Mouse (Mus musculus) adrenal gland (tissue): ENCODE data around the gene Dtnbp1.

Experiments
- intact Hi-C: fragments of 180-260 bp; cut with DNase I; formaldehyde crosslinking; loops from one replicate; pipeline ENCODE4 v1.15.1; 2025
- long read RNA-seq, 2 experiments: library from polyadenylated mRNA; unstranded; transcript quantifications; one replicate each; pipeline ENCODE4 v2.0.0; 2020; ENCODE audit warnings: borderline replicate concordance in 1 of 2; ENCODE audit not compliant: insufficient replicate concordance in 1 of 2

Gene Dtnbp1
- long read RNA-seq, experiment 1, transcript Dtnbp1-201 (10 exons, 1,362 nt) = major isoform, 8 of 14 reads
- long read RNA-seq, experiment 1, partial matches to known transcripts = 0 of 14 reads
- long read RNA-seq, experiment 1, other reads (novel, unspliced or antisense) = 4 of 14 reads
- long read RNA-seq, experiment 2, transcript Dtnbp1-201 (10 exons, 1,362 nt) = major isoform, 26 of 31 reads
- long read RNA-seq, experiment 2, partial matches to known transcripts = 1 of 31 reads
- long read RNA-seq, experiment 2, other reads (novel, unspliced or antisense) = 3 of 31 reads

DNA sequence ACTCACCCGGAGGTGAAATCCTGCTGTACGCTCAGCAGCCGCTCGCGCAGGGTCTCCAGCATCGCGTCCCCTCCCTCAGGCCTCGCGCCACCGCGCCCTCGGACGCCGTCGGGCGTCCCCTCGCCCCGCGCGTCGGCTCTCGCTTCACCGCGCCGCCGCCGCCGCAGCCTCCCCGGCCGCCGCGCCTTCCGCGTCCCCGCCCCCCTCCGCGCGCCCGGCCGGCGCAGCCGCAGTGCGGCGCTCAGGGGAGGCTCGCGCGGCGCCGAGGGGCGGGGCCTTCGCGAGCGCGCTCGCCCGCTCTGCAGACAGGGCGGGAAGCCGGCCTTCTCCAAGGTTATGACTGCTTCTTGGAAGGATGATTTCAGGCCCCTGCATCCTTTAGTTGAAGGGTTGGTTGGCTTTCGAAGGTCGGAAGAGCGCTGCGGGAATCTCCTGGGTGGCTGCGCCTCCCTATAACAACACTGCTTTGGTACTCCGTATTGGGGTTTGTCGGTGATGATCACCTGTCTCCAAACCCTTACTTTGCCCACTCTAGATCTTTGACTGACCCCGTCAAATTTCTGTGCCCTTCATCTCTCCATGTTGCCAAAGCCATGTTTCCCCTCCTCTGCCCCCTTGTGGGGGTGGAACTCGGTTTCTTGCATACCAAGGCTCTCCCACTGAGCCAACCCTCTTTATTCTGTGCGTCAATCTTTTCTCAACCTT lies at the start of gene Dtnbp1:
Gene Dtnbp1, minus strand, starts transcription at position 237 of the 705 bp plus-strand sequence.
- intact Hi-C loops = no loop called here

- intact Hi-C loops = no loop called here
Measured at GRCm38 (mm10) chr13:45049261-45050020, 47.5 kb upstream of the Dtnbp1 start.

DNA sequence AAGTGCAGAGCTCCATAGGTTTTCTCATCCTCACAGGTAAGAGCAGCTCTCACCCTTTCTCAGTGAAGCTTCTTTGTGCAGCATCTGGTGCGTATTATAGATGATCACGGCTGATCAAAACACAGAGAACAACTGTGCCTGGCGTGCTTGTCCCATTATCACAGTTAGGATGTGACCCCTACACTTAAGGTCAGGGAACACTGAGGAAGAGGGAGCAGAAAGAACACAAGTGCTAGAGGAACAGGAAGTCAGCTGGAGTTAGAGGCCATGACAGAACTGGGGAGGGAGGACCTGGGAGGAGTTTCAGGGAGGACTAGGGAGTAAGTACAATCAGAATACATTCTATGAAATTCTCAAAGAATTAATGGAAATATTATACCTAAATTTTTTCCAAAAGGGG lies 41.5 kb upstream of the Dtnbp1 start:
- intact Hi-C loops = no loop called here

DNA sequence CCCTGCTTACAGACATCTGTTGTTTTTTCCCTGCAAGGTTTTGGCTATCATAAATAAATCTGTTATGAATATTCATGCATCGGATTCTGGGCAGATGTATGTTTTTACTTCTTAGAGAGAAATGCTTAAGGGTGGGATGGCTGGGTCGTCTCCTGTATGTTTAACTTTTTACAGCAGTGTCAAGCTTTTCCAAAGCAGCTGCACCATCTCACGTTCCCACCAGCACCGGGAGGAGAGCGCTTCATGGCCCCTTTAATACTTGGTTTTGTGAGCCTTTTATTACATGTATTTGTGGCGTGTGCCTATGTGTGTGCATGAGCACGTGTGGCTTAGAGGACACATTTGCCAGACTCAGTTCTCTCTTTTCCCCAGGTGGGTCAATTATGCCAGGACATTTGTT lies 38.8 kb upstream of the Dtnbp1 start:
- intact Hi-C loops = no loop called here

DNA sequence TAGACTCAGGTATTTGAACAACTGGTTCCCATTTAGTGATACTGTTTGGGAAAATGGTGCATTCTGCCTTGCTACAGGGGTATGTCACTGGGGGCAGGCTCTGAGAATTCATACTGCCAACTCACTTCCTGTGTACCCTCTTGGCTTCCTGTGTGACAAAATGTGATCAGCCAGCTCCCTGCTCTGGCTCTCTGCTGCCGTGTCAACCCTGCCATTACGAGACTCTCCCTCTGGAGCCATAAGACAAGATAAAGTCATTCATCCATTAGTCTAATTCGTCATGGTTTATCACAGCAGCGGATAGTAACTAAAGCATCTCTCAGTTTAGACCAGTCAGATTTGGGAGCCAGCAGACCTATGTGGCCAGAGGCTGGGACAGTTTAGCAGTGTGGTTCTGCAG lies 38.2 kb upstream of the Dtnbp1 start:
- intact Hi-C loops = no loop called here

- intact Hi-C loops = no loop called here
Measured at GRCm38 (mm10) chr13:45036417-45036816, 34.5 kb upstream of the Dtnbp1 start.

DNA sequence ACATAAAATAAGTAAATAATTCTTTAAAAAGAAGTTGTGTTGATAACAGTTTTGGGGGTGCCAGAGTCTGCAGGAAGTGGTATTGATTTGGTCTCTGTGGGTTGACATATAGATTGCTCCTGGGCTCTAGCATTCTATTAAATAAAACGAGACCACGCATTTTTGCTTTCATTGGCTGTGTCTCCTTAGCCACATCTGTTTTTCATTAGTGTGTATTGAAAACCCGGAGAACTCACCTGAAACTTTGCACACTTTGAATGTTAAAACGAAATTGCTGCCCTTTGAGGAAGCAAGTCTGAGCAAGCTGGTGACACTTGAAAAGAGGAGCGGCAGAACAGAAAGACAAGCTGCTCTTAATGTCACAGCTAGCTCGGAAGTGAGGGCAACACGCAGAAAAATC lies 32.8 kb upstream of the Dtnbp1 start:
- intact Hi-C loops = loop anchor here (5.0 kb wide), 2 partner anchors 113 to 358 kb away; no protein-coding TSS in a partner anchor

DNA sequence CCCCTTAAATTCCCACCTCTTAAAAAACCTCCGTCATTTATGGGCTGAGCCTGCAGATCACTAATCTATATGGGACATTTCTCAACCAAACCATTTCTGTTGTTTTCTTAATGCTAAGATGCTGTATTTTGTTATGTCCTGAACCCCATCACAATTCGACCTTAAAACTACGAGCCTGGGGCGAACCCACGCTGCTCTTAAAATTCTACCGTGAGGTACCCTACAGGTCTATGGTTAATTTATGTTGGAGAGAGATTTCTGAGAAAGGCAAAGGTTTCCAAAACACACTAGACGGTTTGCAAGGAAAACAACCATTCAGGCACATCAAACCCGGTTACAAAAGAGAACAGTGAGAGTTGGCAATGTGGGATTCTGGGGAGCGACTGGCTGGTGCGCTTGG lies 31.4 kb upstream of the Dtnbp1 start:
- intact Hi-C loops = loop anchor here (2.0 to 5.0 kb wide), 3 partner anchors 114 to 409 kb away; no protein-coding TSS in a partner anchor

DNA sequence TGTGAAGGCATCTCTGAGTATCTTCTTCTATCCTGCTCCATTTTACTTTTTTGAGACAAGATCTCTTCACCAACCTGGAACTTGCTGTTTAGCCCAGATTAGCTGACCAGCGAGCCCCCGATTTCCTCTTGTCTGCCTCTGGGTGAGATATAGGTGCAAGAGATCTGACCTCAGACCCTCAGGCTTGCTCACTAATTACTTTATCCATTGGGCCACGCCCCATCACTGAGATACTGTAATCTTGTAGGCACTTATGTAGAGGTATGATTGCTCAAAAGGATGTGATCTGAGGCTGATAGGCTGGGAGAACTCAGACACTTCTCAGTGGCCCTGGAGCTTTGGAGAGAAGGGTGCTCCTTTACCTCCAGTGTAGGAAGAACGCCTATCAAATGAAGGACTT lies 30.5 kb upstream of the Dtnbp1 start:
- intact Hi-C loops = loop anchor here (2.0 to 5.0 kb wide), 3 partner anchors 115 to 410 kb away; no protein-coding TSS in a partner anchor

DNA sequence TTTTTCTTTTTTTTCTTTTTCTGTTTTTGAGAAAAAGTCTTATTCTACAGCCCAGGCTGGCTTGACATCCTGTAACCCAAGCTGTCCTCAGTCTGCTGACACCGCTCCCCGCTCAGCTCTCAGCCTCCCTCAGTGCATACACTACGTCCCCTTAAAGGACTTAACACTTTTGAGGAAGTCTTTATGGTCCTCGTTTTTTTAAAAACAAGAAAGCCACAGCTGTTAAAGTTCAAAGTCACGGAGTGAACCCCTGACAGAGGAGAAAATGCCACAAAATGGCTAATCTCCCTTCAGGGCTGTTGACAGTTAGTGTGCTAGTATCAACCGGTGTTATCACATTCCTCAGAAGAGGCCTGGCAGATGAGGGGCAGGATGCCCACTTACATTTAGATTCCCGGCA lies 29.8 kb upstream of the Dtnbp1 start:
- intact Hi-C loops = loop anchor here (2.0 to 5.0 kb wide), 4 partner anchors 116 to 445 kb away; no protein-coding TSS in a partner anchor

GRCm38 (mm10) chr13:45031314-45031713 lies 29.4 kb upstream of the Dtnbp1 start:
- intact Hi-C loops = loop anchor here (2.0 to 5.0 kb wide), 3 partner anchors 116 to 445 kb away; no protein-coding TSS in a partner anchor

DNA sequence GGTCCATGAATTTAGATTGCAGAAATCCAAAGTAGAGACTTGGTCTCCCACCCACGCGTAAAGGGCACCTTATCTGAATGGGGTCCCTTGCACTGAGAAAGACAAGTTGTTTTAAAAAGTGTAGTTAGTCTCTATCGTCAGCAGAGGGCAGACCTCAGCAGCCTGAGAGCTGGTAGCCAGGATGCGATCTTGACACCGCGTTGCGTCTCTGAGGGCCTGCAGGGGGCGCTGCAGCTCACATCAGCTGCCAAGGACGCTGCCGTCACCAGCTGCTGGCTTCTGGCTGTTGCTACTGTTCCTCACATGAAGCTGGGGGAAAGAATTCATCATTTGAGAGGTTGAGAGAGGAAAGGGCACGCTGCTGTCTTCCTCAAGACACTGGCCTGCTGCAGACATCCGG lies 28.9 kb upstream of the Dtnbp1 start:
- intact Hi-C loops = loop anchor here (2.0 to 5.0 kb wide), 3 partner anchors 116 to 446 kb away; no protein-coding TSS in a partner anchor

DNA sequence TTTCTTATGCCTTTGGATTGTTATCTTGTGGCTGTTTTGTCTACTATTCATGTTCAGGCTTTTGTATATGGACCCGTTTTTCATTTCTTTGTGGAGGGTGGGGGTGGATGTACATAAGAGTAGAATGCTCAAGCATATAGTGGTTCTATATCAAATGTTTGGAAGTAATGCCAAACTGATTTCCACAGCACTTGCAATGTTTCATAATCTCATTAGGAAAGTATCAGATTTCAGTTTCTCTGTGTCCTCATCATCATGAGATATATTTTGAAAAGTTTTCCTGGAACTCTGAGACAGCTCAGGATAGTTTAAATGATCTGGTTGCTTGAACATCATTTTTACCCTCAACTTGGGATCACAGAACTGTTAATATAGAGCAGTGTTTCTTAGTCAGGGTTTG lies 27.8 kb upstream of the Dtnbp1 start:
- intact Hi-C loops = loop anchor here (2.0 to 5.0 kb wide), 3 partner anchors 118 to 447 kb away; no protein-coding TSS in a partner anchor

DNA sequence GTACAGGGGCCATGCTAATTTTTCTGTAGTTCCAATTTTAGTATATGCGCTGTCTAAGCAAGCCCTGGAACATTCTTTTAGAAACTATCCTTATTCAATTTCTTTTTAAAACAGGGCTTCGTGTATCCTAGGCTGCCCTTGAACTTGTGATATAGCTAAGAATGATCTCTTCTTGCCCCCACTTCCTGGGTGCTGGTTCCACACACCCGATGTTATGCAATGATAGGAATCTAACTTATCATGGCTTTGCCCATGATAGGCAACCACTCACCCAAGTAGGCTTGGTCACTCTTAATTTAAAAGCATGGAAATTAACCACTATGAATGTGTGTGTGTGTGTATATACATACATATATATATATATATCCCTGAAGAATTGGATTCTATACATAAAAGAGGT lies 24.3 kb upstream of the Dtnbp1 start:
- intact Hi-C loops = no loop called here

DNA sequence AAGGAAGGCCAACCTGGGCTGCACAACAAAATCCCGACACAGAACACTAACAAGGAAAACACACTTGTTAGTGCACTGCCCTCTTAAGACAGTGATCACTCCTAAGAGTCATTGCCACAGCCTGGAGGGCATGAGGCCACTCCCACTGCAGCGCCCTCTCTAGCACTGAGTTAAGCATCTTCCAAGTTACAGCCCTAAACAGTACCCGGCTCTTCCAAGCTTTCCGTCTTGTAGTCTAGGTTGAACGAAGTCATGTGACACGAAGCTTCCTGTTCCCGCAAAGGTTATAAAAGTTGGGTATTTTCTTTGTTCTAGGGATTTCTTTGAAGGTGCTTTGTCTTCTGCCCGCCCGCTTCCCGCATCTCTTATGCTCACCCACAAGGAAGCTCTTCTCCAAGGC lies 22.9 kb upstream of the Dtnbp1 start:
- intact Hi-C loops = no loop called here

DNA sequence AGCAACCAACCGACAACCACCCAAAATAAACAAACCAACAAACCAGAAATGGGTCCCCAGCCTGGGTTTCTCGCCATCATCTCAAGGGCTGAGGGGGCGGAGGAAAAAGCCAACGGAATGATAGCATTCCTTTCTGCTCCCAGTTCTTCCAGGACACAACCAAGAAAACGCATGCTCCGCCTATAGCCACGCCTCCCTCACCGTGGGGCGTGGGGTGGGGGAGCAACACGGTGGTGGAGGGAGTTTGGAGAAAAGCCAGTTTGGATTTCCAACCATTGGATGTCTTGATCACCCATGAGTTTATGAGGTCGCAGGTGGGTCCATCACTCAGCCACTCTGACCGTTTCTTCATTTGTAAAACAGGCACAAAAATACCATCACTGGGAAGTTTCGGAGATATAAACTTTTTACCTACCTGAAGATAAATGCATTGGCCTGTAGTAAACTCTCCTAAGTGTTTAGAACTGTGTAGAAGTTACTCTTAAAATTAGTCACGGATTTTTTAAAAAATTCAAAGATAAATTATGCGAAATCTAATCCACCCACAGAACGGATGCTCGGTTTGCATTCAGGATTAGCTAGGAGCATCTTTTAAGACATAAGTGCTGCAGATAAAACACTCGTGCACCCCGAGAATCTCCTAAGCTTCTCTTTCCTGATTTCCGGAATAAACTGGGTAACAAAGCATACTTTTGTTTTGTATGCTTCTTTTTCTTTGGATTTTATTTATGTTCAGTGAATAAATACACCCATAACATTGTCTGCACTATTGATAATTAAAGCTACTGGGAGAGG lies 21.6 kb upstream of the Dtnbp1 start:
- intact Hi-C loops = no loop called here

GRCm38 (mm10) chr13:45008150-45008549 lies 6.2 kb upstream of the Dtnbp1 start:
- intact Hi-C loops = no loop called here

- intact Hi-C loops = no loop called here
Measured at GRCm38 (mm10) chr13:45007726-45008125, 5.8 kb upstream of the Dtnbp1 start.

- intact Hi-C loops = no loop called here
Measured at GRCm38 (mm10) chr13:45006483-45006882, 4.5 kb upstream of the Dtnbp1 start.

DNA sequence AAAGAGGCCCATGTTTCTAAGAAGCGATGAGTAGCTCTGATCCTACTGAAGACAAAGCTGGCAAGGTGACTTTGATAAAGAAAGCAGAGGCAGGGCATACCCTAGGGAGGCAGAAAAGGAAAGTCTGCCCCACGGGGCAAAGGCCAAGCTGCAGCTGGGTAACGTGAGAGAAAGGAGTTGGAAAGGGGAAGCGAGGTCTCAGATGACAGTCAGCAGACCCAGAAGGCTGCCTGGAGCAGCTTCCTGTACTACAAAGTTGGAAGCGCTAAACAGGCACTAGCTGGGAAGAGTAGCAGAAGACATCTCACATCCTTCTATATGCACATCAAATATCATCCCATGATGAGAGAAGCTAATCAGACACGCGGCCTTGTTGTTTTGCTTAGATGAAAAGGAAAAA lies 3.9 kb upstream of the Dtnbp1 start:
- intact Hi-C loops = no loop called here
